Mouse (Mus musculus): ENCODE measurements around the gene Ifna15. TPM values are rescaled to one million over a fixed set of nuclear protein-coding genes. Genes with fewer than 3 reads are reported as not detected.

The Ifna15 gene
- polyA plus RNA-seq, 1 experiment from 2014 or later = not detected

GRCm38 (mm10) chr4:88536640-88537039, 21.4 kb downstream of the Ifna15 start:
- H3K4me1 ChIP-seq (replicated peaks; ENCODE audit: control insufficient read depth, insufficient read depth, low read length) = peaks cover 2% of the 10 kb centered on the region; the same call in 1 of the 2 replicates
- H3K9me3 ChIP-seq (ENCODE audit: control insufficient read depth, low read length) = no peaks in the 10 kb centered on the region
- H3K4me3 ChIP-seq (replicated peaks; ENCODE audit: low read length) = no peak overlapping the region
- no peaks in the 10 kb centered on the region for H3K27me3 ChIP-seq (replicated peaks; ENCODE audit: control insufficient read depth, insufficient read depth, low read length)
- 69% methylated on average over 7 of the region's 7 CpGs for WGBS
- H3K27ac ChIP-seq (ENCODE audit: low read length) = no peak overlapping the region
- no peak overlapping the region for H3K9ac ChIP-seq (replicated peaks; ENCODE audit: low read depth, low read length)
- H3K36me3 ChIP-seq (ENCODE audit: control insufficient read depth, insufficient read depth) = no peaks in the 10 kb centered on the region
- no peak overlapping the region for H3K4me2 ChIP-seq (ENCODE audit: low read length)
- ATAC-seq = no peak

DNA sequence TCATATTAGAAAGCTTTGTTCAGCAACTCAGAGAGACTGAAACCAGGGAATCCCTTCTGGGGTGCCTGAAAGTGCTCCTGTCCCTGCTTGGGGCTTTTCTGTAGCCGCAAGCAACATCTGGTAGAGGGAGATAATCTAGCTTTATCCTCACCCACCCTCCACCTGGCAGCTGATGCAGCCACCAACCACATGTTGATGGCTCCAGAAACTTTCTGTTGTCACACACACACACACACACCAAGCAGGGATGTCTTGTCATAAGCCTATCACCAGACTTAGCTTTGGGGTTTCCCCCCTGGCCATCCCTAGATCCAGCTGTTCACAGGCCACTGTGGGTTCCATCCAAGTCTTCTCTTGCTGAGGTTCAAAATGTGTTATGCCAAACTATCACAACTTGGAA, 22.3 kb downstream of the Ifna15 start:
- WGBS = 86% methylated on average over 1 of the region's 1 CpGs
- H3K9me3 ChIP-seq (ENCODE audit: control insufficient read depth, low read length) = no peaks in the 10 kb centered on the region
- no peak for ATAC-seq

DNA sequence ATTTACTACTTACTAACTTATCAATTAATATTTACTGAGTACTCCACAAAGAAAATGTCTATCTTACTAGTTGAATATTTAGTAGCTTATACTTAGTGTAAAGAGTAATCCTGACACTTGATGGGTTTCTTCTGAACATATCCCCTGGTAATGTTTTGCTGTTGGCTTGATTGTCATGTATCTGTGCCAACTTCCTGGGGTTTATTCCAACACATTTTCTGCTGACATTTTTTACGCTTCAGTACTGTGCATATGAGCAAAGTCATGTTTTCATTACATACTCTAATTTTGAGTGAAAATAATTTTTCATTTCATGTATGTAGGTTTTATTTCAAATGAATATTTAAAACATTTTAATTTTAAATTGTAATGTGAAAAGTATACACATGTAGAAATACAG, 23.1 kb downstream of the Ifna15 start:
- Histone ChIP-seq H3K36me3 (ENCODE audit: control insufficient read depth, insufficient read depth) (no peaks in the 10 kb centered on the region), H3K4me2 (ENCODE audit: low read length) (no peak overlapping the region), H3K4me1 (replicated peaks; ENCODE audit: control insufficient read depth, insufficient read depth, low read length) (peaks cover 2% of the 10 kb centered on the region; the same call in 1 of the 2 replicates), H3K27me3 (replicated peaks; ENCODE audit: control insufficient read depth, insufficient read depth, low read length) (no peaks in the 10 kb centered on the region), H3K9ac (replicated peaks; ENCODE audit: low read depth, low read length) (no peak overlapping the region), H3K4me3 (replicated peaks; ENCODE audit: low read length) (no peak overlapping the region), H3K9me3 (ENCODE audit: control insufficient read depth, low read length) (no peaks in the 10 kb centered on the region), H3K27ac (ENCODE audit: low read length) (no peak overlapping the region)
- 49% methylated on average over 1 of the region's 1 CpGs for WGBS
- ATAC-seq = peak; percentile 80

More for the DNA sequence above, 22.3 kb downstream of the Ifna15 start:
- H3K36me3 ChIP-seq (ENCODE audit: control insufficient read depth, insufficient read depth) = no peaks in the 10 kb centered on the region
- no peak overlapping the region for H3K27ac ChIP-seq (ENCODE audit: low read length)
- no peaks in the 10 kb centered on the region for H3K27me3 ChIP-seq (replicated peaks; ENCODE audit: control insufficient read depth, insufficient read depth, low read length)
- no peak overlapping the region for H3K4me2 ChIP-seq (ENCODE audit: low read length)
- no peak overlapping the region for H3K4me3 ChIP-seq (replicated peaks; ENCODE audit: low read length)
- H3K4me1 ChIP-seq (replicated peaks; ENCODE audit: control insufficient read depth, insufficient read depth, low read length) = peaks cover 2% of the 10 kb centered on the region; the same call in 1 of the 2 replicates
- H3K9ac ChIP-seq (replicated peaks; ENCODE audit: low read depth, low read length) = no peak overlapping the region

- Histone ChIP-seq H3K4me1 (replicated peaks; ENCODE audit: control insufficient read depth, insufficient read depth, low read length) (peaks cover 2% of the 10 kb centered on the region; the same call in 1 of the 2 replicates), H3K27me3 (replicated peaks; ENCODE audit: control insufficient read depth, insufficient read depth, low read length) (no peaks in the 10 kb centered on the region), H3K36me3 (ENCODE audit: control insufficient read depth, insufficient read depth) (no peaks in the 10 kb centered on the region), H3K4me2 (ENCODE audit: low read length) (no peak overlapping the region), H3K27ac (ENCODE audit: low read length) (no peak overlapping the region), H3K4me3 (replicated peaks; ENCODE audit: low read length) (no peak overlapping the region), H3K9me3 (ENCODE audit: control insufficient read depth, low read length) (no peaks in the 10 kb centered on the region), H3K9ac (replicated peaks; ENCODE audit: low read depth, low read length) (no peak overlapping the region)
- WGBS = 88% methylated on average over 2 of the region's 2 CpGs
- no peak for ATAC-seq
Measured at GRCm38 (mm10) chr4:88533499-88533898, 24.5 kb downstream of the Ifna15 start.

DNA sequence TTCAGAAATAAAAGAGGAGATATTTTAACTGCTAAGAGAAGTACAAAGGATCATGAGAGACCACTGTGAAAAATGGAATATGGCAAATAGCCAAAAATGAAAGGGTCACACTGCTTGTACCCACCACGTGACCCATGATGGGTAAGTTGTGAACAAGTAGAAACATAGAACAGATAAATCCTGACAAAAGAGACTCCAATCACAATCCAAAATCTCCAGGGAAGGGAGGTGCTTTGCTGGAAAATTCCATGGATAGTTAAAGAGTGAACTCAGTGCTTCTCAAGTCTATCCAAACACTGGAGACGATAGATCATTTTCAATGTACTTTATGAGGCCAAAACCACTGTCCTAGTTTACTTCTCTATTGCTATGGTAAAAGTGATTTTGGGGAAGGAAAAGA, 27.2 kb downstream of the Ifna15 start:
- H3K4me1 ChIP-seq (replicated peaks; ENCODE audit: control insufficient read depth, insufficient read depth, low read length) = peaks cover 2% of the 10 kb centered on the region; the same call in 1 of the 2 replicates
- no peaks in the 10 kb centered on the region for H3K27me3 ChIP-seq (replicated peaks; ENCODE audit: control insufficient read depth, insufficient read depth, low read length)
- no peak for ATAC-seq
- no peak overlapping the region for H3K4me2 ChIP-seq (ENCODE audit: low read length)
- H3K36me3 ChIP-seq (ENCODE audit: control insufficient read depth, insufficient read depth) = no peaks in the 10 kb centered on the region
- no peak overlapping the region for H3K27ac ChIP-seq (ENCODE audit: low read length)
- WGBS = 89% methylated on average over 2 of the region's 2 CpGs
- no peak overlapping the region for H3K4me3 ChIP-seq (replicated peaks; ENCODE audit: low read length)
- H3K9me3 ChIP-seq (ENCODE audit: control insufficient read depth, low read length) = no peaks in the 10 kb centered on the region
- H3K9ac ChIP-seq (replicated peaks; ENCODE audit: low read depth, low read length) = no peak overlapping the region

GRCm38 (mm10) chr4:88530271-88530670, 27.8 kb downstream of the Ifna15 start:
- Histone ChIP-seq H3K4me3 (replicated peaks; ENCODE audit: low read length) (no peak overlapping the region), H3K9ac (replicated peaks; ENCODE audit: low read depth, low read length) (no peak overlapping the region), H3K27ac (ENCODE audit: low read length) (no peak overlapping the region), H3K9me3 (ENCODE audit: control insufficient read depth, low read length) (no peaks in the 10 kb centered on the region), H3K4me1 (replicated peaks; ENCODE audit: control insufficient read depth, insufficient read depth, low read length) (no peaks in the 10 kb centered on the region), H3K4me2 (ENCODE audit: low read length) (no peak overlapping the region), H3K27me3 (replicated peaks; ENCODE audit: control insufficient read depth, insufficient read depth, low read length) (no peaks in the 10 kb centered on the region), H3K36me3 (ENCODE audit: control insufficient read depth, insufficient read depth) (no peaks in the 10 kb centered on the region)
- WGBS = 82% methylated on average over 4 of the region's 4 CpGs
- no peak for ATAC-seq

DNA sequence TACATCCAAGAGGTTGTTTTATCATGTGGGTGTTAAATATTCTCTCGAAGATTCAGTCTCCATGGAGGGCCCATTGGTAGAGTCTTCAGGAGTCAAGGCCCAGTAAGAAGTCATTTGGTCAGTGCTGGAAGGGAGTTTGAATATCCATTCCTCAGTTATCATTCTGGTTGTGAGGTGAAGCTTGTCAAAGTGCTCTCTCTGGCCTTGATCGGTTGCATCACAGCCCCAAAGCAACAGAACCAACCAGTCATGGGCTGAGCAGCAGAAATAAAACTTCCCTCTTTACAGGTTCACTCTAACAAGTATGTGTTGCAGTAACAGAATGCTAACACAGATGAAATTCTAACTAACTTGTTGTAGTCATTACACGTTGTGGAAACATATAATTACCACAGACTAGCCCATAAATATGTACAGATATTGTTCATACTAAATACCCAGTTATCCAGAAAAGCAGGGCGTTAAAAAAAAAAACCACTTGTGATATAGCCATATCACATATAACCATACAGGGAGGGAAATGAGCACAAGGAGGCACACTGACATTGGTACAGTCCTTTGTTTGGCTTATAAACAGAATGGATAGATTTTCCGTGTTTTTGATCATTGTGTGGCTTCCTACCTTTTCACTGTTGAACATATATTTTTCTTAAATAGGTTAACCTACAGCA, 31.5 kb downstream of the Ifna15 start:
- ATAC-seq = no peak

DNA sequence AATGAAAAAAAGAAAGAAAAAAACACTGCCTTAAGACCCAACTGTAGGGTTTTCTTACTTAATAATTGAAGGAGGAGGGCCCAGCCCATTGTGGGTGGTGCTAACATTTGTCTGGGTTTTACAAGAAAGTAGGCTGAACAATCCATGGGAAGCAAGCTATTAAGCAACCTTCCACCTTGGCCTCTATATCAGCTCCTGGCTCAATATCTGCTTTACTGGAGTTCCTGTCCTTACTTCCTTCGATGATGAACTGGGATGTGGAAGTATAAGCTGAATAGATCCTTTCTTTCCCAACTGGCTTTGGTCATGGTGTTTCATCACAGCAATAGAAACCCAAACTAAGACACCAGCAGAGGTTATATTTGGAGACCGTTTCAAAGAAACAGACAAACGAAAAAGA, 32.7 kb downstream of the Ifna15 start:
- Histone ChIP-seq H3K27me3 (replicated peaks; ENCODE audit: control insufficient read depth, insufficient read depth, low read length) (no peaks in the 10 kb centered on the region), H3K9me3 (ENCODE audit: control insufficient read depth, low read length) (no peaks in the 10 kb centered on the region), H3K9ac (replicated peaks; ENCODE audit: low read depth, low read length) (no peak overlapping the region), H3K4me1 (replicated peaks; ENCODE audit: control insufficient read depth, insufficient read depth, low read length) (no peaks in the 10 kb centered on the region), H3K4me3 (replicated peaks; ENCODE audit: low read length) (no peak overlapping the region), H3K36me3 (ENCODE audit: control insufficient read depth, insufficient read depth) (no peaks in the 10 kb centered on the region), H3K4me2 (ENCODE audit: low read length) (no peak overlapping the region), H3K27ac (ENCODE audit: low read length) (no peak overlapping the region)
- WGBS = 88% methylated on average over 3 of the region's 3 CpGs
- no peak for ATAC-seq

More for the DNA sequence above, 31.5 kb downstream of the Ifna15 start:
- Histone ChIP-seq H3K36me3 (ENCODE audit: control insufficient read depth, insufficient read depth) (no peaks in the 10 kb centered on the region), H3K9me3 (ENCODE audit: control insufficient read depth, low read length) (no peaks in the 10 kb centered on the region), H3K9ac (replicated peaks; ENCODE audit: low read depth, low read length) (no peak overlapping the region), H3K4me3 (replicated peaks; ENCODE audit: low read length) (no peak overlapping the region), H3K4me2 (ENCODE audit: low read length) (no peak overlapping the region), H3K4me1 (replicated peaks; ENCODE audit: control insufficient read depth, insufficient read depth, low read length) (no peaks in the 10 kb centered on the region), H3K27ac (ENCODE audit: low read length) (no peak overlapping the region), H3K27me3 (replicated peaks; ENCODE audit: control insufficient read depth, insufficient read depth, low read length) (no peaks in the 10 kb centered on the region)
- WGBS = 89% methylated on average over 5 of the region's 5 CpGs

GRCm38 (mm10) chr4:88523241-88523640, 34.8 kb downstream of the Ifna15 start:
- Histone ChIP-seq H3K4me1 (replicated peaks; ENCODE audit: control insufficient read depth, insufficient read depth, low read length) (0 out of 2 replicates have a peak, but pooled peaks cover 2% of the 10 kb centered on the region), H3K36me3 (ENCODE audit: control insufficient read depth, insufficient read depth) (no peaks in the 10 kb centered on the region), H3K27me3 (replicated peaks; ENCODE audit: control insufficient read depth, insufficient read depth, low read length) (no peaks in the 10 kb centered on the region), H3K27ac (ENCODE audit: low read length) (no peak overlapping the region), H3K9ac (replicated peaks; ENCODE audit: low read depth, low read length) (no peak overlapping the region), H3K9me3 (ENCODE audit: control insufficient read depth, low read length) (no peaks in the 10 kb centered on the region), H3K4me2 (ENCODE audit: low read length) (no peak overlapping the region), H3K4me3 (replicated peaks; ENCODE audit: low read length) (no peak overlapping the region)
- no peak for ATAC-seq

GRCm38 (mm10) chr4:88522674-88523073, 35.4 kb downstream of the Ifna15 start, which contains the start of gene Ifnb1:
TSS of gene Ifnb1 (minus strand) at chr4:88522774.
- Histone ChIP-seq H3K9ac (replicated peaks; ENCODE audit: low read depth, low read length) (no peak within 1 kb of the TSS), H3K27me3 (replicated peaks; ENCODE audit: control insufficient read depth, insufficient read depth, low read length) (no peaks in the 10 kb centered on the region), H3K4me3 (replicated peaks; ENCODE audit: low read length) (no peak within 1 kb of the TSS), H3K9me3 (ENCODE audit: control insufficient read depth, low read length) (no peaks in the 10 kb centered on the region), H3K27ac (ENCODE audit: low read length) (no peak within 1 kb of the TSS), H3K4me2 (ENCODE audit: low read length) (no peak within 1 kb of the TSS), H3K36me3 (ENCODE audit: control insufficient read depth, insufficient read depth) (no peaks in the 10 kb centered on the region), H3K4me1 (replicated peaks; ENCODE audit: control insufficient read depth, insufficient read depth, low read length) (peaks cover 2% of the 10 kb centered on the region; the same call in 1 of the 2 replicates)
- 92% methylated on average over 4 of the region's 4 CpGs for WGBS
- no peak for ATAC-seq
